Mouse (Mus musculus) right cerebral cortex, postnatal 4 days (tissue): Measurements from ENCODE around the gene Bnipl.

ENCODE experiments used
- DNase-seq: peaks from one replicate; pipeline ENCODE4 v3.0.0-alpha.2; 2022

The Bnipl gene

DNA sequence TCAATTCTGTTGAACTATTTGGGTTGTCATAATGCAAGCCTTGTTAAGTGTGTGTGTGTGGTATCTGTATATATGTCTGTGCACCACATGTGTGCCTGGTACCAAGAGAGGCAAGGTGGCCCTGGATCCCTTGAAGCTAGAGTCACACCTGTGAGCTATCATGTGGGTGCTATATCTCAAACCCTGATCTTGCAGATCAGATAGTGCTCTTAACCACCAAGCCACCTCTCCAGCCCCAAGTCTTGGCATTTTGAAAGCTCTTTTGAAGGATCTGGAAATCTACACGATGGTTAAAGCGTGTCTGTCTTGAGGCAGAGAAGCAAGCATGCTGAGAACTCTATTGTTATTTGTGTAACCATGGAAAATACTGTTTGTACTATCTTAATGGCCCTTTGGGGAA lies 40.4 kb downstream of the Bnipl start:
- no peak for DNase-seq

DNA sequence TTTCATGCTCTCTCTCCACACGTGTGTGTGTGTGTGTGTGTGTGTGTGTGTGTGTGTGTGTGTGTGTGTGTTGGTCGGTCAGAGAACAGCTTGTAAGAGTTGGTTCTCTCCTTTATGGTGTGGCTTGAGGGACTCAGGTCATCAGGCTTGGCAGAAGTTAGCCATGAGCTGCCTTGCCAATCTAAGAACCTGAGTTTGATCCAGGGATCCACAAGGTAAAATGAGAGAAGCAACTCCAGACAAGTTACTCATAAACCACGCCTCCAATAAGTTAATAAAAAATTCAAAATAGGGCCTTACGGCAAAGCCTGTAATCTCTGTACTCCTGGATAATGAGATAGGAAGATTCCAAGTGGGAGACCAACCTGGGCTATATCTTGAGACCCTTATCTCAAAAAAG lies 42.7 kb downstream of the Bnipl start:
- no peak for DNase-seq

DNA sequence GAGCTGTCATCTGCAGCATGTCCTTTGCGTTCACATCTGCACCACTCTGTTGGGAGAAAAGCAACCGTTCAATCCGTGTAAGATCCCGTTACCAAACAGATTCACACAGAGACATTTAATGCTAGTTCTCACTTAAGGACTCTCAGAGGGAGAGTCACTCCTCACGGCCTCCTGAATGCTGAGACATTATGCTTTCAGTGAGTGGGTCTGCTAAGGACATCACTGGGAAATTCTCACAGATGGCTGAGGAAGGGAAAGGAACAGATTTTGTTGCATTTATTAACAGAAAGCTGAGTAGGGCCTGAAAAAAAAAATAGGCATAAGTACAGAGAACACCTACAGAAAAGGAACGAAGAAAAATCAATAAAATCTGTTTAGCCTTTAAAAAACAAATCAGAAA lies 47.1 kb downstream of the Bnipl start:
- DNase-seq, result no peak

DNA sequence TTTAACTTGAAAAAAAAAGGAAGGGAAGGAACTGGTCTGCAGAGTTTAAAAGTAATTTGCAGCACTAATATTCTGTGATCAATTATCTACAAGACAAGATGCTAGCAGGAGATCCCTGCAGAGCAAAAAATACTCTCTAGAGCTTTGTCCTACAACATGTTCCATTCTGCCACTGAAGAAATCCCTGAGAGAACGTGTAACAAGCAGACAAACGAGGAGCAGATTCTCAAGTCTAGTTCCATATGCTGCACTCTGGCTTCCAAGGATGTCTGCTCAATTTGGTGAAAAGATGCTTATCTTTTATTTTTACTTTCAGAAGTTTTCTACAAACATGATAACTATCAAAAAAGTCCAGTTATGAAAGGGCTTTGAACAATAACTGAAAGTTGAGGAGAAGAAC lies 50.4 kb downstream of the Bnipl start:
- DNase-seq, result no peak

DNA sequence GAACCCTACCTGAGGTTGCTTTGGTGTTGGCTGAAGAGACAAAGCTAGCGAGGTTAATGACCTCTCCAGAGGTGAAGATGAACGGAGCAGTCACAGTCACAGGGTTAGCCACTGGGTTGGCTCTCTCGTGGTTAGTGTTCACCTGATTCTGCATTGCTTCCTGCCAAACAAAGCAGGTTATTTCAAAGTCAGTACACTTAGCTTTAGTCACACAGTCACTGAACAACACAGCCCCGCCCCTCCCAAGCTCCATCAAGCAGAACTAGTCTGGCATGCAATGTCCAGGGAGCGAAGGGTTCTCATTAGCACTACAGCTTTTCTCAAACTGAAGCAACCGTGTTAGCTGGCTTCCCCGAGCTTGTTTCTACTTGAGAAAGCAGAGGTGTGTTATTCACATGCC lies 50.9 kb downstream of the Bnipl start:
- no peak for DNase-seq

DNA sequence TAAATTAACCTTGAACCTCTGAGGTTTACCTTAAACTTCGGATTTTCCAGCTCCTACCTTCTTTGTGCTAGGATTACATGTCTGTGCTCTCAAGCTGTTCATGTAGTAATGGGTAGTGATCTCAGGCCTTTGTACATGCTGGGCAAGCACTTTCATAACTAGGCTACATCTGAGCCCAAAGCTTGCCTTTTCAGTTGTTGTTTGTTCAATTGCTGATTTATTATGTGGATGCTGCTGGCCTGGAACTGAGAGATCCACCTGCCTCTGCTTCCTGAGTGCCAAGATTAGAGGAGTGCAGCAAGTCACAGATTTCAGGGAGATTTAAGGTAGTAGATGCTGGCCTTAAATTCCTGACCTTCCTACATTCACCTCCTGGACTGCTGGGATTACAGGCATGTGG lies 51.9 kb downstream of the Bnipl start:
- DNase-seq, result no peak

DNA sequence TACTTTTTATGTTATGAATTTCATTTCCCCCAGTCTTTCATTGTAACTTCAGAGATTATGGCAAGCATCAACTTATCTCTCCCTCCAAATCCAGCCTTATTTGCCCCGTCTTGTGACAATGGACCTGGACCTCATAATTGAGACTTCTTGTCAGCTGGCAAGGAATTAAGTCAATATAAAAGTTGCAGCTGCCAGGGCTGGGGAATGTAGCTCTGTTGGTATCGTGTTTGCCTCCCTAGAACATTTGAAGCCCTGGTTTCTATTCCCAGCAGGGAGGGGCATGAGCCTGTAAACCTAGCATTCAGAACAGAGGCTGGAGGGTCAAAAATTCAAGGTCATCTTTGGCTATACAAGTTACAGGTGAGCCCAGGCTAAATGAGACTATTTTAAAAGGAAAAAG lies 55.2 kb downstream of the Bnipl start:
- DNase-seq, result no peak

DNA sequence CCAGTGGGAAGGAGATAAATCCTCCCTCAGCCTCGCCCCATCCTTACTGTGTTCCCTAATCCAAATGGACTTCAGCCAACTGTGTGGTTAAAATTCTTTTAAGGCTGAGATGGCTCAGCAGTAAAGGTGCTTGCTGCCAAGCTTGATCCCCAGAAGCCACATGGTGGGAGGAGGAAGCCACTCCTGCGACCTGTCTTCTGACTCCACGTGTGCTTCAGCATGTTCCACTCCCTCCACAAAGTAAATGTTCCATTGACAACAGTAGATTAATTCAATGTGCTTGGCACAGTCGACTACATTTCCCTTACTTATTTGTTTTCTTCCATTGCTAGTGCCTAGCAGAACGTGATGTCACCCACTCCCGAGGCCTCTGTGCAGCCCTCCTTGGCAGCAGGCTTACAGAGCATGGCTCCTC lies 56.3 kb downstream of the Bnipl start:
- DNase-seq, result no peak
